Mouse (Mus musculus) spleen, adult 2 months (tissue): ENCODE results near the gene Pcbp4.

Experiments
- CTCF ChIP-seq: fragments of 200-500 bp; IDR thresholded peaks from 2 replicates; pipeline ENCODE4 v1.5.1; 2011; ENCODE audit warnings: mild to moderate bottlenecking, inconsistent platforms; ENCODE audit not compliant: insufficient read depth, insufficient read length, insufficient replicate concordance; ENCODE audit errors: extremely low read depth
- POLR2A ChIP-seq: fragments of 200-500 bp; IDR thresholded peaks from 2 replicates; pipeline ENCODE4 v1.6.1; 2011; ENCODE audit warnings: low read depth, low read length, inconsistent platforms

- TF ChIP-seq POLR2A (no peak), CTCF (no peak)
Measured at GRCm38 (mm10) chr9:106413606-106414005, 39.5 kb upstream of the Pcbp4 start.
